Mouse (Mus musculus) ES-E14 (cell line): ENCODE data around the gene Mettl17.
A peak's percentile ranks its signal among the peaks of the same experiment; 100 is the strongest.

Experiments used
- CHD2 ChIP-seq: IDR thresholded peaks from 2 replicates; pipeline ENCODE4 v1.6.1; 2014; ENCODE audit warnings: mild to moderate bottlenecking, low read depth, low read length, inconsistent platforms
- HCFC1 ChIP-seq: IDR thresholded peaks from 2 replicates; pipeline ENCODE4 v1.6.1; 2012; ENCODE audit warnings: low read length, inconsistent platforms, borderline replicate concordance; ENCODE audit not compliant: insufficient read depth
- ZNF384 ChIP-seq: IDR thresholded peaks from 2 replicates; pipeline ENCODE4 v1.6.1; 2012; ENCODE audit warnings: low read depth, low read length, inconsistent platforms

DNA sequence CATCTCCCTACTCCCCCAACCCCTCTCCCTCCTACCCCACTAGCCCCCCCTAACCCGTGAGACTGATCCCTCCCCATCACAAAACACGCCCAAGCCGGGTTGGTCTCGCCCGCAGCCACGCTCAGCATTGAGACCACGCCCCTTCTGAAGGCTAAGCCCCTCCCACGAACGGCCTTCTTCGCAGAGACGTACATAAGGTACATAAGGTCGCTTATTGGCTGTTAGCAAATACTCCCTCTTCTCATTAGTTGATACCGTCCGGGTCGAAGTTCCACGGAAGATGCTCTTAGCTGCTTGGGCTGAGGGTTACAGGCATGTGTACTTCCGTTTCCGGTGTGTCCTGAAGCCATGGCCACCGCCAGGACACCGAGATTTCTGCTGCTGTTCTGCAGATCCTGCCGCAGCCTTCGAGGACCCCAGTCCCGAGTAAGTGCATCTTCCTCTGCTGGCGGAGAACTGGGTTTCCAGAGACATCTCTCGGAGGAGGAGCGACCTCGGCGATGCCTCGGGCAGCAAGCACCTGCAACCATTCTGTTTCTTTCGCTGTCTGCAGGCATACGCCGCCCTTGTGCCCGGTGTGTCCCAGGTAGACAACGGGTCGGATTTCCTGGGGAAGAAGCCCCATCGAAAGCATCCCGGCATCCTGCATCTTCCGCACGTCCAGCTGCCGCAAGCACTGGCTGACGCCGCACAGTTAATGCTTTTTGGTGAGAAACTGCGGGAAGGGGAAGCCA is at the start of gene Mettl17:
- TF ChIP-seq CHD2 (no peak; the same call in 1 of the 2 replicates), HCFC1 (peak; percentile 83), ZNF384 (no peak)
